Mouse (Mus musculus) embryonic facial prominence, embryonic 13.5 days (tissue): ENCODE measurements around the gene Sycp2l. TPM values are rescaled to one million over a fixed set of nuclear protein-coding genes. Genes with fewer than 3 reads are reported as not detected.
"Not testable (repeated sequence)": the region's sequence is repeated elsewhere in the genome, so short reads cannot be mapped to it uniquely, and the experiment has no call there.

Experiments used
- ATAC-seq: fragments of 200-750 bp; cut with Nextera tagmentation; 2 replicates; pipeline ENCODE4 v1.8.0; 2017; ENCODE audit warnings: low read depth; ENCODE audit not compliant: insufficient number of reproducible peaks, insufficient read depth, low FRiP score, low TSS enrichment
- H3K27ac ChIP-seq: fragments of 300-500 bp; sonication (generic); 2 replicates; pipeline ENCODE4 v1.5.1; 2015; ENCODE audit warnings: moderate library complexity, mild to moderate bottlenecking, inconsistent platforms
- H3K27me3 ChIP-seq: fragments of 300-500 bp; sonication (generic); 2 replicates; pipeline ENCODE4 v1.6.1; 2015; ENCODE audit warnings: mild to moderate bottlenecking, inconsistent platforms
- H3K36me3 ChIP-seq: fragments of 300-500 bp; sonication (generic); 2 replicates; pipeline ENCODE4 v1.6.1; 2015; ENCODE audit warnings: mild to moderate bottlenecking, inconsistent platforms
- H3K4me1 ChIP-seq: fragments of 300-500 bp; sonication (generic); 2 replicates; pipeline ENCODE4 v1.6.1; 2015; ENCODE audit warnings: inconsistent platforms
- H3K4me2 ChIP-seq: fragments of 300-500 bp; sonication (generic); 2 replicates; pipeline ENCODE4 v1.6.1; 2015; ENCODE audit warnings: moderate library complexity, mild to moderate bottlenecking, inconsistent platforms
- H3K4me3 ChIP-seq: fragments of 300-500 bp; sonication (generic); 2 replicates; pipeline ENCODE4 v1.5.1; 2015; ENCODE audit warnings: mild to moderate bottlenecking, inconsistent platforms
- H3K9ac ChIP-seq: fragments of 300-500 bp; sonication (generic); 2 replicates; pipeline ENCODE4 v1.6.1; 2015; ENCODE audit warnings: mild to moderate bottlenecking, inconsistent platforms
- H3K9me3 ChIP-seq: fragments of 300-500 bp; sonication (generic); 2 replicates; pipeline ENCODE4 v1.6.1; 2016; ENCODE audit warnings: inconsistent platforms
- WGBS: fragments of 180-500 bp; shearing (Covaris S2); methylation state at CpG from one replicate; pipeline ENCODE4 v1.1.7; 2015; ENCODE audit warnings: mixed read lengths; 5-methylcytosine and 5-hydroxymethylcytosine counted together
- polyA plus RNA-seq: library from polyadenylated mRNA; unstranded; fragments of >200 nt; fragmentation: Nextera tagmentation; extraction: Ambion mirVana; gene quantifications from 2 replicates; pipeline ENCODE4 v1.2.1, GENCODE M21; 2015

The Sycp2l gene
- polyA plus RNA-seq, 1 experiment from 2014 or later: 0.11 TPM

GRCm38 (mm10) chr13:41129061-41129460 is 15.0 kb downstream of the Sycp2l start:
- H3K4me1 ChIP-seq: no peaks in the 10 kb centered on the region
- H3K4me3 ChIP-seq: no peak overlapping the region
- WGBS: 88% methylated on average over 8 of the region's 8 CpGs

GRCm38 (mm10) chr13:41134901-41135300 is 20.8 kb downstream of the Sycp2l start:
- no peak for ATAC-seq
- WGBS: 9% methylated on average over 6 of the region's 6 CpGs
- H3K4me1 ChIP-seq: no peaks in the 10 kb centered on the region
- H3K9ac ChIP-seq: no peak overlapping the region
- no peak overlapping the region for H3K27ac ChIP-seq
- H3K27me3 ChIP-seq: no peaks in the 10 kb centered on the region
- no peak overlapping the region for H3K4me2 ChIP-seq
- H3K4me3 ChIP-seq: no peak overlapping the region
- H3K36me3 ChIP-seq: no peaks in the 10 kb centered on the region
- H3K9me3 ChIP-seq: no peaks in the 10 kb centered on the region

More at GRCm38 (mm10) chr13:41129061-41129460, 15.0 kb downstream of the Sycp2l start:
- H3K27ac ChIP-seq: no peak overlapping the region
- no peaks in the 10 kb centered on the region for H3K27me3 ChIP-seq
- no peaks in the 10 kb centered on the region for H3K9me3 ChIP-seq
- H3K36me3 ChIP-seq: no peaks in the 10 kb centered on the region
- H3K4me2 ChIP-seq: no peak overlapping the region
- ATAC-seq: no peak
- no peak overlapping the region for H3K9ac ChIP-seq

- no peak overlapping the region for H3K4me2 ChIP-seq
- H3K4me3 ChIP-seq: no peak overlapping the region
- H3K9me3 ChIP-seq: no peaks in the 10 kb centered on the region
- no peak overlapping the region for H3K9ac ChIP-seq
- 80% methylated on average over 6 of the region's 6 CpGs for WGBS
- no peaks in the 10 kb centered on the region for H3K4me1 ChIP-seq
- H3K27ac ChIP-seq: no peak overlapping the region
- H3K36me3 ChIP-seq: no peaks in the 10 kb centered on the region
- no peak for ATAC-seq
- no peaks in the 10 kb centered on the region for H3K27me3 ChIP-seq
These were observed 31.4 kb downstream of the Sycp2l start for GRCm38 (mm10) chr13:41145433-41145970.

GRCm38 (mm10) chr13:41146271-41146670 is 32.2 kb downstream of the Sycp2l start:
- 74% methylated on average over 10 of the region's 10 CpGs for WGBS

GRCm38 (mm10) chr13:41153146-41153545 is 39.0 kb downstream of the Sycp2l start:
- no peak overlapping the region for H3K27ac ChIP-seq
- H3K4me3 ChIP-seq: no peak overlapping the region
- H3K9me3 ChIP-seq: no peaks in the 10 kb centered on the region
- H3K27me3 ChIP-seq: no peaks in the 10 kb centered on the region
- no peak for ATAC-seq
- WGBS: 89% methylated on average over 11 of the region's 11 CpGs
- no peak overlapping the region for H3K4me2 ChIP-seq
- H3K4me1 ChIP-seq: no peaks in the 10 kb centered on the region
- H3K36me3 ChIP-seq: no peaks in the 10 kb centered on the region
- no peak overlapping the region for H3K9ac ChIP-seq

More at GRCm38 (mm10) chr13:41146271-41146670, 32.2 kb downstream of the Sycp2l start:
- Histone ChIP-seq H3K36me3 (no peaks in the 10 kb centered on the region), H3K9ac (no peak overlapping the region), H3K27me3 (no peaks in the 10 kb centered on the region), H3K4me1 (no peaks in the 10 kb centered on the region), H3K4me2 (no peak overlapping the region), H3K4me3 (no peak overlapping the region), H3K27ac (no peak overlapping the region), H3K9me3 (no peaks in the 10 kb centered on the region)
- no peak for ATAC-seq

- no peak overlapping the region for H3K4me3 ChIP-seq
- WGBS: 64% methylated on average over 5 of the region's 5 CpGs
- no peak overlapping the region for H3K27ac ChIP-seq
- peaks cover 11% of the 10 kb centered on the region for H3K4me1 ChIP-seq
- no peaks in the 10 kb centered on the region for H3K27me3 ChIP-seq
- ATAC-seq: no peak
- no peaks in the 10 kb centered on the region for H3K36me3 ChIP-seq
- no peak overlapping the region for H3K4me2 ChIP-seq
- no peaks in the 10 kb centered on the region for H3K9me3 ChIP-seq
- H3K9ac ChIP-seq: no peak overlapping the region
These were observed 44.3 kb downstream of the Sycp2l start for GRCm38 (mm10) chr13:41158426-41158825.

- ATAC-seq: no peak
- Histone ChIP-seq H3K4me3 (no peak overlapping the region), H3K4me2 (no peak overlapping the region), H3K9ac (no peak overlapping the region), H3K4me1 (no peaks in the 10 kb centered on the region), H3K9me3 (no peaks in the 10 kb centered on the region), H3K27me3 (no peaks in the 10 kb centered on the region), H3K27ac (no peak overlapping the region), H3K36me3 (no peaks in the 10 kb centered on the region)
- 87% methylated on average over 6 of the region's 6 CpGs for WGBS
These were observed 73.8 kb downstream of the Sycp2l start for GRCm38 (mm10) chr13:41187886-41188285.

GRCm38 (mm10) chr13:41195640-41196333 is 81.7 kb downstream of the Sycp2l start:
- Histone ChIP-seq H3K4me1 (peaks cover 1% of the 10 kb centered on the region; the same call in 1 of the 2 replicates), H3K27ac (no peak overlapping the region), H3K36me3 (no peaks in the 10 kb centered on the region), H3K9ac (no peak overlapping the region), H3K4me3 (no peak overlapping the region), H3K27me3 (no peaks in the 10 kb centered on the region), H3K9me3 (no peaks in the 10 kb centered on the region), H3K4me2 (no peak overlapping the region)
- ATAC-seq: no peak
- WGBS: 66% methylated on average over 3 of the region's 3 CpGs

- ATAC-seq: no peak
- no peak overlapping the region for H3K4me2 ChIP-seq
- 67% methylated on average over 2 of the region's 2 CpGs for WGBS
These were observed 86.8 kb downstream of the Sycp2l start for GRCm38 (mm10) chr13:41200861-41201260.

GRCm38 (mm10) chr13:41203289-41203688 is 89.2 kb downstream of the Sycp2l start:
- no peaks in the 10 kb centered on the region for H3K36me3 ChIP-seq
- no peak overlapping the region for H3K9ac ChIP-seq
- H3K9me3 ChIP-seq: no peaks in the 10 kb centered on the region
- no peak overlapping the region for H3K27ac ChIP-seq
- 40% methylated on average over 7 of the region's 7 CpGs for WGBS
- no peak for ATAC-seq
- no peak overlapping the region for H3K4me2 ChIP-seq
- H3K4me3 ChIP-seq: no peak overlapping the region
- H3K4me1 ChIP-seq: peaks cover 13% of the 10 kb centered on the region; the same call in 1 of the 2 replicates
- no peaks in the 10 kb centered on the region for H3K27me3 ChIP-seq

More at GRCm38 (mm10) chr13:41200861-41201260, 86.8 kb downstream of the Sycp2l start:
- H3K27ac ChIP-seq: no peak overlapping the region
- no peak overlapping the region for H3K4me3 ChIP-seq
- H3K9ac ChIP-seq: no peak overlapping the region
- H3K9me3 ChIP-seq: no peaks in the 10 kb centered on the region
- H3K4me1 ChIP-seq: peaks cover 13% of the 10 kb centered on the region; the same call in 1 of the 2 replicates
- no peaks in the 10 kb centered on the region for H3K36me3 ChIP-seq
- no peaks in the 10 kb centered on the region for H3K27me3 ChIP-seq

- Histone ChIP-seq H3K4me2 (no peak overlapping the region), H3K9ac (no peak overlapping the region), H3K36me3 (no peaks in the 10 kb centered on the region), H3K4me1 (peaks cover 13% of the 10 kb centered on the region; the same call in 1 of the 2 replicates), H3K27ac (no peak overlapping the region), H3K9me3 (no peaks in the 10 kb centered on the region), H3K4me3 (no peak overlapping the region), H3K27me3 (no peaks in the 10 kb centered on the region)
- 71% methylated on average over 9 of the region's 9 CpGs for WGBS
- ATAC-seq: no peak
These were observed 89.6 kb downstream of the Sycp2l start for GRCm38 (mm10) chr13:41203691-41204090.

- H3K4me1 ChIP-seq: peaks cover 13% of the 10 kb centered on the region; the same call in 1 of the 2 replicates
- H3K9ac ChIP-seq, H3K4me2 ChIP-seq, H3K9me3 ChIP-seq, H3K4me3 ChIP-seq, ATAC-seq, H3K27ac ChIP-seq, H3K36me3 ChIP-seq, H3K27me3 ChIP-seq: not testable (repeated sequence)
These were observed 91.5 kb downstream of the Sycp2l start for GRCm38 (mm10) chr13:41205568-41205967.
